Mouse (Mus musculus): ENCODE results near the gene Trim43b. TPM values are rescaled to one million over a fixed set of nuclear protein-coding genes. Genes with fewer than 3 reads are reported as not detected.
A peak's percentile ranks its signal among the peaks of the same experiment; 100 is the strongest.
"Not testable (repeated sequence)": the region's sequence is repeated elsewhere in the genome, so short reads cannot be mapped to it uniquely, and the experiment has no call there.

The Trim43b gene
- polyA plus RNA-seq (2015; fragmentation: Nextera tagmentation; extraction: Ambion mirVana) = not detected in 2 replicates

DNA sequence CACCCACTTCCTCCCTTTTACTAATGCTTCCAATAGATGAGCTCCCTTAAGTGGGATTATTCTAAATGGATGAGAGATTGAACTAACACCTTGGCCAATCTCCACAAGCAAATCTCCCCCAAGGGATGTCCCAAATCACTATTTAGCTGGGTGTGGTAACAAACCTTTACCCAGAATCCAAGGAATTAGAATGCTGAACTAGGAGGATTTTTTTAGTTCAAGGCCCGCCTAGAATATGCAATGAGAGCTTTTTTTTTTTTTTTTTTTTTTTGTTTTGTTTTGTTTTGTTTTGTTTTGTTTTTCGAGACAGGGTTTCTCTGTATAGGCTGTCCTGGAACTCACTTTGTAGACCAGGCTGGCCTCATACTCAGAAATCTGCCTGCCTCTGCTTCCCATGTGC is at the start of gene Trim43b:
TSS of gene Trim43b (minus strand) at position 101 of the 400 bp plus-strand sequence.
- H3K27me3 ChIP-seq; H3K4me3 ChIP-seq; H3K9me3 ChIP-seq; H3K4me2 ChIP-seq (replicated peaks); ATAC-seq (ENCODE audit: low FRiP score, low read depth); H3K36me3 ChIP-seq; H3K9ac ChIP-seq; H3K27ac ChIP-seq; H3K4me1 ChIP-seq: not testable (repeated sequence)
- WGBS = 86% methylated on average over 2 of the region's 2 CpGs

GRCm38 (mm10) chr9:89104576-89104975 is 11.9 kb upstream of the Trim43b start:
- H3K27me3 ChIP-seq; H3K4me3 ChIP-seq; H3K27ac ChIP-seq; ATAC-seq (ENCODE audit: low FRiP score, low read depth); H3K36me3 ChIP-seq; H3K4me2 ChIP-seq (replicated peaks); H3K9ac ChIP-seq; H3K9me3 ChIP-seq; H3K4me1 ChIP-seq: not testable (repeated sequence)
- WGBS = 89% methylated on average over 7 of the region's 7 CpGs

DNA sequence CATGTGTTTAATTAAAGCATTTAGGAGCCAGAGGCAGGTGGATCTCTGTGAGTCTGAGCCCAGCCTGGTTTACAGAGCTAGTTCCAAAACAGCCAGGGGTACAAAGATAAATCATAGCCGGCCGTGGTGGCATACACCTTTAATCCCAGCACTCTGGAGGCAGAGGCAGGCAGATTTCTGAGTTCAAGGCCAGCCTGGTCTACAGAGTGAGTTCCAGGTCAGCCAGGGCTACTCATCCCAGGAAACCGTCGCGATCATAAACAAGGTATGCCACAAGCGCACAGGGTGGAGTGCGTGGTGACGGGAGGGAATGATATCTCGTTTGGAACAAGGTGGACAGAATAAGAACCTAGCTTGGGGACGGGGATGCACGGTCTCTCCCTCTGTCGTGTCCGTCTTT is 5.9 kb downstream of the Trim43b start:
- H3K9ac ChIP-seq; H3K4me1 ChIP-seq; H3K4me3 ChIP-seq; H3K9me3 ChIP-seq; H3K4me2 ChIP-seq (replicated peaks); H3K27ac ChIP-seq; ATAC-seq (ENCODE audit: low FRiP score, low read depth); H3K36me3 ChIP-seq; H3K27me3 ChIP-seq: not testable (repeated sequence)
- WGBS = 95% methylated on average over 13 of the region's 13 CpGs

DNA sequence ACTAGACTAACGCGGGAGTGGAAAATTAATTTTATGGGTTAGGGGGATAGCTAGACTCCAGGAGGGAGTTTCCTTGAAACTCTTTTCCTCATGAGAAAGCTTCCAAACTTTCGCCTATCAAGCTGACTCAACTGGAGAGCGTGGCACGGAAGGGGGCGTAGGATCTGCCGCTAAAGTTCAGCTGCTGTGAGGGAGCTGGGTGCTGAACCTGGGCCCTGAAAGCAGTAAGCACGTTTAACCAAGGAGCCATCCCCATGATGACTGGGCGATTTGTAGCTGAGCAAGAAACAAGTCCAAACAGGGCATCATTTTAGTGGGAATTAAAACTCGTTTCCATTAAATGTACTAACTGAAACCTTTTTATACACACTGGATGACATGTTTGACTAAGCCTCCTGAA is 13.0 kb downstream of the Trim43b start:
- not testable (repeated sequence) for H3K27ac ChIP-seq; H3K4me1 ChIP-seq; ATAC-seq (ENCODE audit: low FRiP score, low read depth); H3K36me3 ChIP-seq; H3K4me3 ChIP-seq; H3K9me3 ChIP-seq; H3K9ac ChIP-seq; H3K4me2 ChIP-seq (replicated peaks); H3K27me3 ChIP-seq
- WGBS = 70% methylated on average over 10 of the region's 10 CpGs

GRCm38 (mm10) chr9:89076508-89076907 is 16.1 kb downstream of the Trim43b start:
- H3K9me3 ChIP-seq; ATAC-seq (ENCODE audit: low FRiP score, low read depth); H3K27ac ChIP-seq; H3K9ac ChIP-seq; H3K36me3 ChIP-seq; H3K4me3 ChIP-seq; H3K27me3 ChIP-seq; H3K4me2 ChIP-seq (replicated peaks); H3K4me1 ChIP-seq: not testable (repeated sequence)
- 84% methylated on average over 2 of the region's 5 CpGs for whole genome bisulfite sequencing

GRCm38 (mm10) chr9:89067143-89067501 is 25.5 kb downstream of the Trim43b start:
- H3K4me2 ChIP-seq (replicated peaks); H3K4me1 ChIP-seq; H3K9me3 ChIP-seq; H3K9ac ChIP-seq; H3K4me3 ChIP-seq; H3K36me3 ChIP-seq; H3K27me3 ChIP-seq; ATAC-seq (ENCODE audit: low FRiP score, low read depth); H3K27ac ChIP-seq: not testable (repeated sequence)
- 93% methylated on average over 3 of the region's 6 CpGs for WGBS

DNA sequence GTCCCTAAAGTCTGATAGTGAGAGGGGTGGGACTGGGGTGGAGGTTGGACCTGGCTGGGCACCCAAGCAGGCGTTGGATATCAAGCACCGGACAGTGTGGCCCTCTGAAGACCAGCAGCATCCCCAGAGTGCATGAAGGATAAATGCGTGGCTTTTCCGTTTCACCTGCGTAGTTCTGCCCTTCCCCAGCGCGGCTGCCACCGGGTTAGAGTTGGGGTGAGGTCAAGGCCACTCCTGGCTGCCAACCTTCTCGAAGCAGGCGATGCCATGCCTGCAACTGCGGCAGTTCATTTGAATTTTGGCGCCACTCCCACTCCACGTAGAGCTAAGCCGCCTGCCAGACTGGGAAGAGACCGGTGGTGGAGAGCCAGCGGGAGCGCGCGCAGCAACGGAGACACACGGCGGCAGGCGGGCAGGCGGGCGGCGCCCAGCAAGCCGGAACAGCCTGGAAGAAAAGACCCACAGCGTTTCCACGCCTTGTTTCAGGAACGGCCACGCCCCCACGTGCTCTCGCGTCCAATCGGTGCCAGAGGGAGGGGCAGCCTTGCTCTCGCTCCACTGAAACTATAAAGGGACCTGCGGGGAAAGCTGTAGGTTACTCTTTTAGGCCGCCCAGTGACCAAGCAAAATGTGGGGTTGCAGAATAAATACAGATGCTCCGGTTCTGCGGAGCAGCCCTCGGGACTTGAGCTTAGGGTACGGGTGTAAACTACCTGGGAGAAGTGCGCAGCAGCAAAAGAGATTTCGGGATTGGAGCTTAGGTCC is 26.1 kb downstream of the Trim43b start:
- peak; percentile 97 for ATAC-seq (ENCODE audit: low FRiP score, low read depth)
- not testable (repeated sequence) for H3K9ac ChIP-seq, H3K4me1 ChIP-seq, H3K36me3 ChIP-seq, H3K27me3 ChIP-seq, H3K27ac ChIP-seq, H3K9me3 ChIP-seq
- Histone ChIP-seq H3K4me2 (replicated peaks) (peak overlapping the region; percentile 43), H3K4me3 (peak overlapping the region; percentile 9; the same call in 1 of the 2 replicates)
- WGBS = 63% methylated on average over 38 of the region's 44 CpGs

Other genes starting within 250 kb of the Trim43b start
- gene Bcl2a1a, start 135.9 kb downstream of the Trim43b start, polyA plus RNA-seq (2015; fragmentation: Nextera tagmentation; extraction: Ambion mirVana) = not detected in 2 replicates
- gene Bcl2a1b, start 106.4 kb upstream of the Trim43b start, polyA plus RNA-seq (2015; fragmentation: Nextera tagmentation; extraction: Ambion mirVana) = 1.1 and 1.8 TPM in 2 replicates
- 0.46 TPM in 1 of 2 replicates, not detected in the other for gene Gm29094, start 106.5 kb upstream of the Trim43b start, polyA plus RNA-seq (2015; fragmentation: Nextera tagmentation; extraction: Ambion mirVana)
- gene Mthfs, start 117.8 kb upstream of the Trim43b start, polyA plus RNA-seq (2015; fragmentation: Nextera tagmentation; extraction: Ambion mirVana) = 24.9 and 31.3 TPM in 2 replicates